In the genomic region with DNA sequence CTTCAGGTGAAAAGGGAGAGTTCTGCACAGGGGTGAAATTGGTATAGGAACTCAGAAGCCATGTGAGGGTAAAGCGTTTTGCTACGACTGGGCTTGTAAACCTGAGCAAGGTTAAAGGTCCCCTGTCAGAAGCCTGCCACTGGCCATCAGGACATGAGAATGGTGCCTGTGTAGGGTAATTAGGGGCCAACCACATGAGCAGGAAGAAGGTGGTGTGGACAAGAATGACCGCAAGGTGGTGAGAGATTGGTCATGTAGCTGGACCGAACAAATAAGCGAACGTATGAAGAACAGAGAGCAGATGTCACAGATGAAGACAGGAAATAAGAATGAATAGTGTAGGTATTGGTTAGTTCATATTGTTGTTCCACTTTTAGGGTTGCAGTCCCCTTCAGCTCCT, we compare ENCODE assay signal across 26 mouse cellular contexts. TPM values are rescaled to one million over a fixed set of nuclear protein-coding genes. Genes with fewer than 3 reads are reported as not detected.
A peak's percentile ranks its signal among the peaks of the same experiment; 100 is the strongest.
DNase-seq lines count a peak whose midpoint lies in the region; ATAC-seq and TF ChIP-seq lines count a peak whose summit lies in the region.
"Had no signal": no experiment of that assay in that cellular context is flagged by ENCODE, and none has a peak within 500 bp of the region (broad histone marks: within the 10 kb centered on the region; RNA-seq: fewer than 3 reads in every experiment).

No protein-coding gene starts in this region.

- no peak overlapping the region for H3K27ac ChIP-seq in liver, embryonic 11.5 days (ENCODE audit: low read depth, low read length)
- no peak overlapping the region for H3K27ac ChIP-seq in liver, postnatal 0 days (ENCODE audit: low read depth)
- H3K27ac ChIP-seq: embryonic facial prominence, embryonic 13.5 days; embryonic facial prominence, embryonic 15.5 days; forebrain, embryonic 10.5 days; forebrain, embryonic 12.5 days had no signal

- H3K9me3 ChIP-seq in liver, embryonic 11.5 days (ENCODE audit: control insufficient read depth, low read length): no peaks in the 10 kb centered on the region
- no peaks in the 10 kb centered on the region for H3K9me3 ChIP-seq in liver, postnatal 0 days (ENCODE audit: low read length)
- no peaks in the 10 kb centered on the region for H3K9me3 ChIP-seq in megakaryocyte, embryonic 14.5 days
- H3K9me3 ChIP-seq: embryonic facial prominence, embryonic 13.5 days; embryonic facial prominence, embryonic 15.5 days; forebrain, embryonic 10.5 days; forebrain, embryonic 12.5 days had no signal

- TF ChIP-seq CTCF in liver, postnatal 0 days (IDR thresholded peaks at IDR 0.05; ENCODE audit: low read depth): no peak

- H3K9ac ChIP-seq in liver, embryonic 11.5 days (ENCODE audit: low read depth, low read length): no peak overlapping the region
- no peak overlapping the region for H3K9ac ChIP-seq in liver, postnatal 0 days (replicated peaks)
- H3K9ac ChIP-seq: embryonic facial prominence, embryonic 13.5 days; embryonic facial prominence, embryonic 15.5 days; forebrain, embryonic 12.5 days had no signal

- no peak for DNase-seq in liver, embryonic 11.5 days (ENCODE audit: low spot score)
- no peak for DNase-seq in liver, postnatal 0 days
- DNase-seq in 416B (ENCODE audit: low read depth): peak; percentile 87
- DNase-seq in retina, postnatal 1 day: no peak
- DNase-seq in gastrocnemius, postnatal 14 days: no peak
- no peak for DNase-seq in layer of hippocampus, adult 9-11 months
- DNase-seq: adrenal gland, adult 2 months; adrenal gland, postnatal 10 days; adrenal gland, postnatal 25 days; cerebellum, adult 11-12 months; cerebellum, adult 2 months; cerebellum, adult 9-10 months; cerebellum, postnatal 10 days; cerebellum, postnatal 25 days; embryo, embryonic 11 days had no signal

- H3K4me2 ChIP-seq in liver, embryonic 11.5 days: no peak overlapping the region
- no peak overlapping the region for H3K4me2 ChIP-seq in liver, postnatal 0 days (ENCODE audit: low read depth, low read length)
- H3K4me2 ChIP-seq: embryonic facial prominence, embryonic 13.5 days; embryonic facial prominence, embryonic 15.5 days; forebrain, embryonic 12.5 days had no signal

- no peak overlapping the region for H3K4me3 ChIP-seq in liver, embryonic 11.5 days (ENCODE audit: low read depth, low read length)
- H3K4me3 ChIP-seq in liver, postnatal 0 days (ENCODE audit: low read depth, low read length): no peak overlapping the region
- H3K4me3 ChIP-seq in megakaryocyte, embryonic 14.5 days (replicated peaks): peak overlapping the region; percentile 42
- H3K4me3 ChIP-seq: embryonic facial prominence, embryonic 13.5 days; embryonic facial prominence, embryonic 15.5 days; erythroblast, embryonic 14.5 days; forebrain, embryonic 10.5 days; forebrain, embryonic 12.5 days had no signal

- intact Hi-C loops in gastrocnemius, postnatal 14 days (cut with DNase I; ENCODE audit: low total_unique reads): no loop called here

- no peaks in the 10 kb centered on the region for H3K27me3 ChIP-seq in liver, embryonic 11.5 days (replicated peaks; ENCODE audit: control insufficient read depth, insufficient read depth, low read length)
- no peaks in the 10 kb centered on the region for H3K27me3 ChIP-seq in liver, postnatal 0 days (ENCODE audit: insufficient read depth, low read length)
- no peaks in the 10 kb centered on the region for H3K27me3 ChIP-seq in megakaryocyte, embryonic 14.5 days (replicated peaks)
- H3K27me3 ChIP-seq: embryonic facial prominence, embryonic 13.5 days; embryonic facial prominence, embryonic 15.5 days; forebrain, embryonic 12.5 days had no signal

- WGBS in liver, embryonic 11.5 days: 70% methylated on average over 6 of the region's 6 CpGs
- WGBS in liver, postnatal 0 days (ENCODE audit: insufficient replicate concordance): 77% methylated on average over 6 of the region's 6 CpGs

- no peak for TF ChIP-seq EP300 in liver, postnatal 0 days (IDR thresholded peaks at IDR 0.05; ENCODE audit: low read depth)

- H3K4me1 ChIP-seq in liver, embryonic 11.5 days (replicated peaks; ENCODE audit: control insufficient read depth, insufficient read depth, low read length): no peaks in the 10 kb centered on the region
- no peaks in the 10 kb centered on the region for H3K4me1 ChIP-seq in liver, postnatal 0 days (ENCODE audit: insufficient read depth)
- peaks cover 60% of the 10 kb centered on the region for H3K4me1 ChIP-seq in megakaryocyte, embryonic 14.5 days
- H3K4me1 ChIP-seq: embryonic facial prominence, embryonic 13.5 days; embryonic facial prominence, embryonic 15.5 days; forebrain, embryonic 10.5 days; forebrain, embryonic 12.5 days had no signal

- 0 out of 2 replicates have a peak, but pooled peaks have one; percentile 34 for ATAC-seq in liver, embryonic 11.5 days (replicated peaks; ENCODE audit: low FRiP score)
- ATAC-seq in liver, postnatal 0 days: no peak
- ATAC-seq in granulocyte monocyte progenitor cell, adult 5-6 weeks (replicated peaks; ENCODE audit: poor library complexity, severe bottlenecking): 0 out of 2 replicates have a peak, but pooled peaks have one; percentile 17
- ATAC-seq: forebrain, embryonic 14.5 days; forebrain, embryonic 16.5 days had no signal

- no peaks in the 10 kb centered on the region for H3K36me3 ChIP-seq in liver, embryonic 11.5 days (ENCODE audit: control insufficient read depth, insufficient read depth, low read length)
- H3K36me3 ChIP-seq in liver, postnatal 0 days (replicated peaks; ENCODE audit: insufficient read depth, low read length): no peaks in the 10 kb centered on the region
- no peaks in the 10 kb centered on the region for H3K36me3 ChIP-seq in megakaryocyte, embryonic 14.5 days (replicated peaks; ENCODE audit: low read length)
- H3K36me3 ChIP-seq: embryonic facial prominence, embryonic 13.5 days; embryonic facial prominence, embryonic 15.5 days; forebrain, embryonic 10.5 days; forebrain, embryonic 12.5 days had no signal

RNA-seq across cellular contexts. Expression of a gene that starts 23.7 kb away (rescaled TPM):
- 0.04 and 0.43 TPM in 2 replicates for polyA plus RNA-seq in liver, embryonic 11.5 days (2014; fragmentation: Nextera tagmentation; extraction: Ambion mirVana)
- 0.64 and 0.68 TPM in 2 replicates for polyA plus RNA-seq in liver, postnatal 0 days (2015; fragmentation: Nextera tagmentation; extraction: Ambion mirVana)
- 5.2 and 5.4 TPM in 2 replicates for total RNA-seq in granulocyte monocyte progenitor cell, adult 5-6 weeks (2014; fragmentation: Nextera tagmentation)
- total RNA-seq in granulocyte monocyte progenitor cell, adult 5-6 weeks (2017): 3.1 and 3.5 TPM in 2 replicates
- polyA plus RNA-seq in megakaryocyte, embryonic 14.5 days (2012; ENCODE audit: insufficient read depth, low replicate concordance): 0.63 and 2.0 TPM in 2 replicates
- under 1 TPM; 0.18 to 0.27 TPM for total RNA-seq in gastrocnemius, postnatal 14 days (2021)
- total RNA-seq: MEL had no signal
- polyA plus RNA-seq: C2C12; forebrain, embryonic 10.5 days had no signal
